In the genomic region with DNA sequence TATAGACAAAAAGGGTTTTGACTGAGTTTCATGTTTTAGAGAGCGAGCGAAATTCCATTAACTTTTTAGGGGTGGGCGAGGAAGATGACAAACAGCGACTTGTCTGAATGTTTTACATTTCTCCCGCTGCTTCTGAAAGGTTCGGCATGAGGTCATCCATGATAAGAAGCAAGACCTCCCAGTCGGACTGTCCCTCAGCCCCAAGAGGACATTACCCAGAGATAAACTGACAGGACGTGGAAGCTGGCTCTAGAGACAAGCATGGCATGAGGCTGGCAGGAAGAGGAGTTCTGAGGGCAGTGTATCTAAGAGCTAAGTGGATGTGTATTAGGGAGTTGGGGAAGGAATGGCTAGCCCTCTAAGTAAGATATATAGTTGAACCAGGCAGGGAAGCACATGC, we compare ENCODE assay signal across 14 mouse cellular contexts.
DNase-seq lines count a peak whose midpoint lies in the region; ATAC-seq and TF ChIP-seq lines count a peak whose summit lies in the region.
"Had no signal": no experiment of that assay in that cellular context is flagged by ENCODE, and none has a peak within 500 bp of the region (broad histone marks: within the 10 kb centered on the region; RNA-seq: fewer than 3 reads in every experiment).

No protein-coding gene starts in this region.

- H3K9me3 ChIP-seq in lung, embryonic 16.5 days (ENCODE audit: control insufficient read depth, low read length): no peaks in the 10 kb centered on the region
- H3K9me3 ChIP-seq in intestine, embryonic 15.5 days: no peaks in the 10 kb centered on the region
- no peaks in the 10 kb centered on the region for H3K9me3 ChIP-seq in stomach, postnatal 0 days (ENCODE audit: control insufficient read depth, low read length)
- H3K9me3 ChIP-seq: embryonic facial prominence, embryonic 15.5 days; liver, embryonic 15.5 days had no signal

- H3K27ac ChIP-seq in lung, embryonic 16.5 days (ENCODE audit: low read length): peak overlapping the region; percentile 10
- H3K27ac ChIP-seq in intestine, embryonic 15.5 days: peak overlapping the region; percentile 74
- peak overlapping the region; percentile 69 for H3K27ac ChIP-seq in stomach, postnatal 0 days (replicated peaks)
- H3K27ac ChIP-seq: hindbrain, postnatal 0 days; liver, embryonic 15.5 days had no signal

- peaks cover 32% of the 10 kb centered on the region for H3K4me1 ChIP-seq in lung, embryonic 16.5 days (replicated peaks; ENCODE audit: control insufficient read depth, insufficient read depth, low read length)
- H3K4me1 ChIP-seq in intestine, embryonic 15.5 days (replicated peaks): peaks cover 25% of the 10 kb centered on the region
- no peaks in the 10 kb centered on the region for H3K4me1 ChIP-seq in stomach, postnatal 0 days (replicated peaks; ENCODE audit: control insufficient read depth, insufficient read depth)
- H3K4me1 ChIP-seq: liver, embryonic 15.5 days had no signal

- H3K27me3 ChIP-seq in lung, embryonic 16.5 days (ENCODE audit: control insufficient read depth, insufficient read depth, low read depth, low read length): no peaks in the 10 kb centered on the region
- H3K27me3 ChIP-seq in intestine, embryonic 15.5 days (replicated peaks): no peaks in the 10 kb centered on the region
- no peaks in the 10 kb centered on the region for H3K27me3 ChIP-seq in stomach, postnatal 0 days (ENCODE audit: control insufficient read depth, insufficient read depth, low read length)
- H3K27me3 ChIP-seq: liver, embryonic 15.5 days had no signal

- H3K9ac ChIP-seq in lung, embryonic 16.5 days (ENCODE audit: low read length): no peak overlapping the region
- H3K9ac ChIP-seq in intestine, embryonic 15.5 days: no peak overlapping the region
- H3K9ac ChIP-seq in stomach, postnatal 0 days (ENCODE audit: low read length): no peak overlapping the region
- H3K9ac ChIP-seq: embryonic facial prominence, embryonic 15.5 days; liver, embryonic 15.5 days had no signal

- H3K4me3 ChIP-seq in lung, embryonic 16.5 days (ENCODE audit: low read length): no peak overlapping the region
- no peak overlapping the region for H3K4me3 ChIP-seq in intestine, embryonic 15.5 days (replicated peaks)
- no peak overlapping the region for H3K4me3 ChIP-seq in stomach, postnatal 0 days (ENCODE audit: low read depth, low read length)
- H3K4me3 ChIP-seq: embryonic facial prominence, embryonic 15.5 days; liver, embryonic 15.5 days had no signal

- H3K4me2 ChIP-seq in lung, embryonic 16.5 days (ENCODE audit: low read depth, low read length): no peak overlapping the region
- H3K4me2 ChIP-seq in intestine, embryonic 15.5 days (replicated peaks): no peak overlapping the region
- no peak overlapping the region for H3K4me2 ChIP-seq in stomach, postnatal 0 days (replicated peaks; ENCODE audit: low read depth)
- H3K4me2 ChIP-seq: embryonic facial prominence, embryonic 15.5 days; liver, embryonic 15.5 days had no signal

- WGBS in lung, embryonic 16.5 days: 16% methylated on average over 8 of the region's 8 CpGs
- 28% methylated on average over 8 of the region's 8 CpGs for WGBS in intestine, embryonic 15.5 days
- 41% methylated on average over 8 of the region's 8 CpGs for WGBS in stomach, postnatal 0 days

- H3K36me3 ChIP-seq in lung, embryonic 16.5 days (ENCODE audit: control insufficient read depth, insufficient read depth, low read length): no peaks in the 10 kb centered on the region
- no peaks in the 10 kb centered on the region for H3K36me3 ChIP-seq in intestine, embryonic 15.5 days
- H3K36me3 ChIP-seq in stomach, postnatal 0 days (ENCODE audit: control insufficient read depth, insufficient read depth, low read length): no peaks in the 10 kb centered on the region
- H3K36me3 ChIP-seq: embryonic facial prominence, embryonic 15.5 days; liver, embryonic 15.5 days had no signal

- no peak for TF ChIP-seq EP300 in stomach, postnatal 0 days (optimal IDR thresholded peaks at IDR 0.05)

- ATAC-seq in lung, embryonic 16.5 days (ENCODE audit: low read depth): no peak
- ATAC-seq in intestine, embryonic 15.5 days: no peak
- no peak for ATAC-seq in stomach, postnatal 0 days (ENCODE audit: low FRiP score, low TSS enrichment)
- no peak for ATAC-seq in erythroid progenitor cell, adult 5-6 weeks (replicated peaks; ENCODE audit: low FRiP score, poor library complexity, severe bottlenecking)

- no peak for TF ChIP-seq CTCF in stomach, postnatal 0 days (IDR thresholded peaks at IDR 0.05; ENCODE audit: low read depth)

- peak; percentile 93 for DNase-seq in heart, adult 11 months
- no peak for DNase-seq in heart, postnatal 4 days
- DNase-seq in lung, postnatal 25 days (ENCODE audit: low spot score): no peak
- DNase-seq in stomach, postnatal 0 days (ENCODE audit: low spot score): no peak
- DNase-seq in cerebellum, postnatal 10 days: no peak
- DNase-seq: cerebellum, postnatal 25 days; kidney, postnatal 36 days; thymus, adult 18-20 months had no signal

Comparison
In these comparisons a context has a peak if more than half of its experiments do, and no peak if none do; other contexts are left out.
1. H3K27ac ChIP-seq: peak in every context shown above with its lines; median percentile 74 in intestine, embryonic 15.5 days; 69 in stomach, postnatal 0 days; 10 in lung, embryonic 16.5 days.